Mouse (Mus musculus) liver, postnatal 0 days (tissue): ENCODE results near the gene St6gal1. TPM values are rescaled to one million over a fixed set of nuclear protein-coding genes. Genes with fewer than 3 reads are reported as not detected.

Experiments
- ATAC-seq: fragments of 200-750 bp; cut with Nextera tagmentation; 2 replicates; pipeline ENCODE4 v1.8.0; 2017; ENCODE audit warnings: mild to moderate bottlenecking, moderate library complexity
- DNase-seq: peaks from one replicate; pipeline ENCODE4 v3.0.0-alpha.2; 2016
- H3K27ac ChIP-seq: fragments of 300-500 bp; sonication (generic); 2 replicates; pipeline ENCODE4 v1.5.1; 2014; ENCODE audit warnings: antibody characterized with exemption, moderate library complexity, mild to moderate bottlenecking, low read depth
- H3K27me3 ChIP-seq: fragments of 300-500 bp; sonication (generic); 2 replicates; pipeline ENCODE4 v1.6.1; 2014; ENCODE audit warnings: low read length, control low read depth, mixed read lengths; ENCODE audit not compliant: insufficient read depth
- H3K36me3 ChIP-seq: fragments of 300-500 bp; sonication (generic); replicated peaks from 2 replicates; pipeline ENCODE4 v1.6.1; 2014; ENCODE audit warnings: mild to moderate bottlenecking, control low read depth, low read length, moderate library complexity, mixed read lengths; ENCODE audit not compliant: insufficient read depth
- H3K4me1 ChIP-seq: fragments of 300-500 bp; sonication (generic); 2 replicates; pipeline ENCODE4 v1.6.1; 2014; ENCODE audit warnings: antibody characterized with exemption, mild to moderate bottlenecking, control low read depth; ENCODE audit not compliant: insufficient read depth
- H3K4me2 ChIP-seq: fragments of 300-500 bp; sonication (generic); 2 replicates; pipeline ENCODE4 v1.6.1; 2014; ENCODE audit warnings: low read depth, mild to moderate bottlenecking, low read length, moderate library complexity, mixed read lengths
- H3K4me3 ChIP-seq: fragments of 300-500 bp; sonication (generic); 2 replicates; pipeline ENCODE4 v1.5.1; 2014; ENCODE audit warnings: low read depth, low read length
- H3K9ac ChIP-seq: fragments of 300-500 bp; sonication (generic); replicated peaks from 2 replicates; pipeline ENCODE4 v1.6.1; 2014; ENCODE audit warnings: mild to moderate bottlenecking, moderate library complexity
- H3K9me3 ChIP-seq: fragments of 300-500 bp; sonication (generic); 2 replicates; pipeline ENCODE4 v1.6.1; 2016; ENCODE audit warnings: mild to moderate bottlenecking, control low read depth, low read length, mixed read lengths
- CTCF ChIP-seq: sonication (generic); IDR thresholded peaks from 2 replicates; pipeline ENCODE4 v1.5.1; 2016; ENCODE audit warnings: antibody characterized with exemption, low read depth
- EP300 ChIP-seq: IDR thresholded peaks from 2 replicates; pipeline ENCODE4 v1.6.1; 2016; ENCODE audit warnings: antibody characterized with exemption, low read depth, mild to moderate bottlenecking
- WGBS: fragments of 180-500 bp; shearing (Covaris S2); extraction: QIAGEN DNeasy Blood & Tissue Kit; methylation state at CpG from one replicate; pipeline ENCODE4 v1.1.7; 2014; ENCODE audit not compliant: insufficient replicate concordance; 5-methylcytosine and 5-hydroxymethylcytosine counted together
- polyA plus RNA-seq: library from polyadenylated mRNA; unstranded; fragments of >200 nt; fragmentation: Nextera tagmentation; extraction: Ambion mirVana; gene quantifications from 2 replicates; pipeline ENCODE4 v1.2.1, GENCODE M21; 2015

St6gal1 gene
- polyA plus RNA-seq, 1 experiment from 2014 or later, result 17.1 TPM

GRCm38 (mm10) chr16:23301762-23302161 is 77.2 kb downstream of the St6gal1 start:
- Histone ChIP-seq H3K4me2 (no peak overlapping the region), H3K27me3 (no peaks in the 10 kb centered on the region), H3K9ac (no peak overlapping the region), H3K36me3 (peaks cover 2% of the 10 kb centered on the region; the same call in 1 of the 2 replicates), H3K9me3 (no peaks in the 10 kb centered on the region), H3K4me3 (no peak overlapping the region), H3K27ac (no peak overlapping the region), H3K4me1 (peaks cover 3% of the 10 kb centered on the region; the same call in 1 of the 2 replicates)
- WGBS, result 69% methylated on average over 7 of the region's 7 CpGs
- TF ChIP-seq EP300 (no peak), CTCF (no peak)
- ATAC-seq, result no peak
- no peak for DNase-seq

- Histone ChIP-seq H3K4me2 (no peak overlapping the region), H3K36me3 (peaks cover 5% of the 10 kb centered on the region; the same call in 1 of the 2 replicates), H3K27me3 (no peaks in the 10 kb centered on the region), H3K4me3 (no peak overlapping the region), H3K9me3 (no peaks in the 10 kb centered on the region), H3K27ac (no peak overlapping the region), H3K4me1 (peaks cover 3% of the 10 kb centered on the region; the same call in 1 of the 2 replicates), H3K9ac (no peak overlapping the region)
- DNase-seq, result no peak
- WGBS, result 57% methylated on average over 10 of the region's 10 CpGs
- no peak for TF ChIP-seq EP300
- TF ChIP-seq CTCF, result no peak
- no peak for ATAC-seq
Measured at GRCm38 (mm10) chr16:23305830-23306623, 81.5 kb downstream of the St6gal1 start.

GRCm38 (mm10) chr16:23307142-23307968 is 82.8 kb downstream of the St6gal1 start:
- no peak for TF ChIP-seq EP300
- TF ChIP-seq CTCF, result no peak
- no peak overlapping the region for H3K4me3 ChIP-seq
- no peaks in the 10 kb centered on the region for H3K27me3 ChIP-seq
- H3K27ac ChIP-seq, result no peak overlapping the region
- WGBS, result 51% methylated on average over 12 of the region's 12 CpGs
- H3K4me1 ChIP-seq, result peaks cover 6% of the 10 kb centered on the region
- no peaks in the 10 kb centered on the region for H3K9me3 ChIP-seq
- DNase-seq (no peak), ATAC-seq (peak; percentile 51)
- no peak overlapping the region for H3K4me2 ChIP-seq
- 0 out of 2 replicates have a peak, but pooled peaks cover 3% of the 10 kb centered on the region for H3K36me3 ChIP-seq
- H3K9ac ChIP-seq, result no peak overlapping the region

- Histone ChIP-seq H3K27ac (no peak overlapping the region), H3K36me3 (0 out of 2 replicates have a peak, but pooled peaks cover 3% of the 10 kb centered on the region), H3K27me3 (no peaks in the 10 kb centered on the region), H3K4me3 (no peak overlapping the region), H3K4me2 (no peak overlapping the region), H3K4me1 (peaks cover 3% of the 10 kb centered on the region; the same call in 1 of the 2 replicates), H3K9ac (no peak overlapping the region), H3K9me3 (no peaks in the 10 kb centered on the region)
- ATAC-seq (no peak), DNase-seq (no peak)
- no peak for TF ChIP-seq EP300
- no peak for TF ChIP-seq CTCF
- 48% methylated on average over 4 of the region's 4 CpGs for WGBS
Measured at GRCm38 (mm10) chr16:23308012-23308554, 83.5 kb downstream of the St6gal1 start.

- Histone ChIP-seq H3K27me3 (no peaks in the 10 kb centered on the region), H3K27ac (no peak overlapping the region), H3K4me3 (no peak overlapping the region), H3K9me3 (no peaks in the 10 kb centered on the region), H3K4me2 (no peak overlapping the region), H3K4me1 (peaks cover 3% of the 10 kb centered on the region; the same call in 1 of the 2 replicates), H3K9ac (no peak overlapping the region), H3K36me3 (0 out of 2 replicates have a peak, but pooled peaks cover 3% of the 10 kb centered on the region)
- TF ChIP-seq CTCF (no peak), EP300 (no peak)
- no peak for ATAC-seq
- WGBS, result 79% methylated on average over 4 of the region's 4 CpGs
- DNase-seq, result no peak
Measured at GRCm38 (mm10) chr16:23309080-23309479, 84.5 kb downstream of the St6gal1 start.

GRCm38 (mm10) chr16:23312604-23313003 is 88.1 kb downstream of the St6gal1 start:
- H3K4me2 ChIP-seq, result no peak overlapping the region
- H3K27ac ChIP-seq, result no peak overlapping the region
- ATAC-seq (no peak), DNase-seq (no peak)
- H3K4me1 ChIP-seq, result peaks cover 14% of the 10 kb centered on the region
- no peak overlapping the region for H3K4me3 ChIP-seq
- no peaks in the 10 kb centered on the region for H3K9me3 ChIP-seq
- H3K27me3 ChIP-seq, result no peaks in the 10 kb centered on the region
- no peak overlapping the region for H3K9ac ChIP-seq
- 0 out of 2 replicates have a peak, but pooled peaks cover 6% of the 10 kb centered on the region for H3K36me3 ChIP-seq
- TF ChIP-seq CTCF (no peak), EP300 (no peak)
- WGBS, result 85% methylated on average over 9 of the region's 9 CpGs
